Mouse (Mus musculus): ENCODE results near the gene Lmntd2. TPM values are rescaled to one million over a fixed set of nuclear protein-coding genes. Genes with fewer than 3 reads are reported as not detected.

Lmntd2 gene
- total and polyA plus RNA-seq, 2 experiments from 2014 or later = 0.33 to 0.62 TPM

- 90% methylated on average over 24 of the region's 24 CpGs for WGBS
- Histone ChIP-seq H3K4me3 (ENCODE audit: low read depth, low read length) (peak overlapping the region; percentile 97; the same call in 1 of the 2 replicates), H3K36me3 (ENCODE audit: insufficient read depth) (peaks cover 35% of the 10 kb centered on the region), H3K9ac (no peak overlapping the region; the same call in 1 of the 2 replicates), H3K27me3 (ENCODE audit: insufficient read depth, low read length) (no peaks in the 10 kb centered on the region), H3K27ac (ENCODE audit: low read depth, low read length) (no peak overlapping the region), H3K9me3 (ENCODE audit: low read length) (no peaks in the 10 kb centered on the region), H3K4me2 (ENCODE audit: low read depth) (peak overlapping the region; percentile 99), H3K4me1 (ENCODE audit: insufficient read depth) (peaks cover 12% of the 10 kb centered on the region)
- TF ChIP-seq CTCF (IDR thresholded peaks at IDR 0.05; ENCODE audit: low read depth) = no peak
- ATAC-seq = no peak
- no peak for DNase-seq
Observed at GRCm38 (mm10) chr7:141191796-141192685, 21.8 kb downstream of the Lmntd2 start.

GRCm38 (mm10) chr7:141191036-141191435 lies 22.8 kb downstream of the Lmntd2 start:
- DNase-seq = no peak
- 89% methylated on average over 14 of the region's 14 CpGs for WGBS

GRCm38 (mm10) chr7:141190220-141190619 lies 23.7 kb downstream of the Lmntd2 start:
- Histone ChIP-seq H3K27ac (ENCODE audit: low read depth, low read length) (no peak overlapping the region), H3K9me3 (ENCODE audit: low read length) (no peaks in the 10 kb centered on the region), H3K36me3 (ENCODE audit: insufficient read depth) (peaks cover 35% of the 10 kb centered on the region), H3K9ac (no peak overlapping the region), H3K27me3 (ENCODE audit: insufficient read depth, low read length) (no peaks in the 10 kb centered on the region), H3K4me2 (ENCODE audit: low read depth) (no peak overlapping the region), H3K4me3 (ENCODE audit: low read depth, low read length) (no peak overlapping the region), H3K4me1 (ENCODE audit: insufficient read depth) (peaks cover 9% of the 10 kb centered on the region)
- no peak for TF ChIP-seq CTCF (IDR thresholded peaks at IDR 0.05; ENCODE audit: low read depth)
- no peak for DNase-seq
- ATAC-seq = no peak
- 95% methylated on average over 3 of the region's 3 CpGs for WGBS

More at GRCm38 (mm10) chr7:141191036-141191435, 22.8 kb downstream of the Lmntd2 start:
- H3K9ac ChIP-seq = no peak overlapping the region
- no peaks in the 10 kb centered on the region for H3K9me3 ChIP-seq (ENCODE audit: low read length)
- H3K27me3 ChIP-seq (ENCODE audit: insufficient read depth, low read length) = no peaks in the 10 kb centered on the region
- H3K4me1 ChIP-seq (ENCODE audit: insufficient read depth) = peaks cover 12% of the 10 kb centered on the region
- no peak for TF ChIP-seq CTCF (IDR thresholded peaks at IDR 0.05; ENCODE audit: low read depth)
- H3K4me2 ChIP-seq (ENCODE audit: low read depth) = no peak overlapping the region
- H3K36me3 ChIP-seq (ENCODE audit: insufficient read depth) = peaks cover 35% of the 10 kb centered on the region
- no peak for ATAC-seq
- no peak overlapping the region for H3K4me3 ChIP-seq (ENCODE audit: low read depth, low read length)
- no peak overlapping the region for H3K27ac ChIP-seq (ENCODE audit: low read depth, low read length)

GRCm38 (mm10) chr7:141188733-141189132 lies 25.1 kb downstream of the Lmntd2 start:
- Histone ChIP-seq H3K9me3 (ENCODE audit: low read length) (no peaks in the 10 kb centered on the region), H3K27ac (ENCODE audit: low read depth, low read length) (no peak overlapping the region), H3K4me2 (ENCODE audit: low read depth) (no peak overlapping the region), H3K9ac (no peak overlapping the region), H3K4me3 (ENCODE audit: low read depth, low read length) (no peak overlapping the region), H3K4me1 (ENCODE audit: insufficient read depth) (peaks cover 7% of the 10 kb centered on the region; the same call in 1 of the 2 replicates), H3K27me3 (ENCODE audit: insufficient read depth, low read length) (no peaks in the 10 kb centered on the region), H3K36me3 (ENCODE audit: insufficient read depth) (peaks cover 35% of the 10 kb centered on the region)
- DNase-seq (no peak), ATAC-seq (no peak)
- no peak for TF ChIP-seq CTCF (IDR thresholded peaks at IDR 0.05; ENCODE audit: low read depth)
- 93% methylated on average over 3 of the region's 3 CpGs for WGBS

GRCm38 (mm10) chr7:141188194-141188593 lies 25.7 kb downstream of the Lmntd2 start:
- Histone ChIP-seq H3K27me3 (ENCODE audit: insufficient read depth, low read length) (no peaks in the 10 kb centered on the region), H3K4me3 (ENCODE audit: low read depth, low read length) (no peak overlapping the region), H3K9ac (no peak overlapping the region), H3K36me3 (ENCODE audit: insufficient read depth) (peaks cover 35% of the 10 kb centered on the region), H3K27ac (ENCODE audit: low read depth, low read length) (no peak overlapping the region), H3K9me3 (ENCODE audit: low read length) (no peaks in the 10 kb centered on the region), H3K4me2 (ENCODE audit: low read depth) (no peak overlapping the region), H3K4me1 (ENCODE audit: insufficient read depth) (peaks cover 7% of the 10 kb centered on the region; the same call in 1 of the 2 replicates)
- ATAC-seq (no peak), DNase-seq (no peak)
- no peak for TF ChIP-seq CTCF (IDR thresholded peaks at IDR 0.05; ENCODE audit: low read depth)
- WGBS = 82% methylated on average over 3 of the region's 3 CpGs

GRCm38 (mm10) chr7:141176173-141176572 lies 37.7 kb downstream of the Lmntd2 start:
- peak; percentile 94 for TF ChIP-seq CTCF (IDR thresholded peaks at IDR 0.05; ENCODE audit: low read depth)
- H3K36me3 ChIP-seq (ENCODE audit: insufficient read depth) = no peaks in the 10 kb centered on the region
- no peak overlapping the region for H3K4me2 ChIP-seq (ENCODE audit: low read depth)
- DNase-seq (peak; percentile 92), ATAC-seq (peak; percentile 45; the same call in 1 of the 2 replicates)
- H3K27ac ChIP-seq (ENCODE audit: low read depth, low read length) = no peak overlapping the region
- WGBS = 1% methylated on average over 8 of the region's 8 CpGs
- no peak overlapping the region for H3K4me3 ChIP-seq (ENCODE audit: low read depth, low read length)
- no peaks in the 10 kb centered on the region for H3K27me3 ChIP-seq (ENCODE audit: insufficient read depth, low read length)
- no peaks in the 10 kb centered on the region for H3K4me1 ChIP-seq (ENCODE audit: insufficient read depth)
- no peaks in the 10 kb centered on the region for H3K9me3 ChIP-seq (ENCODE audit: low read length)
- H3K9ac ChIP-seq = no peak overlapping the region

GRCm38 (mm10) chr7:141175068-141175467 lies 38.8 kb downstream of the Lmntd2 start:
- H3K27me3 ChIP-seq (ENCODE audit: insufficient read depth, low read length) = no peaks in the 10 kb centered on the region
- H3K27ac ChIP-seq (ENCODE audit: low read depth, low read length) = no peak overlapping the region
- H3K4me2 ChIP-seq (ENCODE audit: low read depth) = no peak overlapping the region
- H3K4me1 ChIP-seq (ENCODE audit: insufficient read depth) = no peaks in the 10 kb centered on the region
- H3K4me3 ChIP-seq (ENCODE audit: low read depth, low read length) = no peak overlapping the region
- peak; percentile 26; the same call in 1 of the 2 replicates for TF ChIP-seq CTCF (IDR thresholded peaks at IDR 0.05; ENCODE audit: low read depth)
- no peak overlapping the region for H3K9ac ChIP-seq
- no peaks in the 10 kb centered on the region for H3K9me3 ChIP-seq (ENCODE audit: low read length)
- H3K36me3 ChIP-seq (ENCODE audit: insufficient read depth) = no peaks in the 10 kb centered on the region
- WGBS = 83% methylated on average over 4 of the region's 4 CpGs
- DNase-seq = no peak
- no peak for ATAC-seq
